Mouse (Mus musculus): ENCODE measurements around the gene Capn11. TPM values are rescaled to one million over a fixed set of nuclear protein-coding genes. Genes with fewer than 3 reads are reported as not detected.

The Capn11 gene
- polyA plus RNA-seq (2012; rRNA removed): 2.3 and 2.7 TPM in 2 replicates

DNA sequence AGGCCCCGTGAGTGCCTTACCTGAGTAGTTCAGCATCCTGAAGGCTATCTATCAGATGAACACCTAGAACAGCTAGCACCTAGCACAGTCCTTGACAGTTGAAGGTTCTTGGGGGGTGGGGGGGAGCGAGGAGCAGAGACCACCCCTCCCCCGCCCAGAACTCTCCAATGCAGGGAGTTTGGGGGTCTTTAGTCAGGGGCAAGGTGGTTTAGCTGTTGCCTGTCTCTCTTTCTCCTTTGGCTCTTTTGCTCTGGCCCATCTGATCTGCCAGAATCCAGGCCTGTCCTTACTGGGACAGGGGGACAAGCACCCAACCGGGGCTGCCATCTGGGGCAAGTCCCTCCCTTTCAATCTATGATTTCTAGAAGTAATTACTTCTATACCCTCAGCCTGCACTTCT, at the start of gene Capn11:
Capn11 (minus strand) TSS at position 101 of the 400 bp plus-strand sequence.
- DNase-seq (ENCODE audit: low spot score): no peak

DNA sequence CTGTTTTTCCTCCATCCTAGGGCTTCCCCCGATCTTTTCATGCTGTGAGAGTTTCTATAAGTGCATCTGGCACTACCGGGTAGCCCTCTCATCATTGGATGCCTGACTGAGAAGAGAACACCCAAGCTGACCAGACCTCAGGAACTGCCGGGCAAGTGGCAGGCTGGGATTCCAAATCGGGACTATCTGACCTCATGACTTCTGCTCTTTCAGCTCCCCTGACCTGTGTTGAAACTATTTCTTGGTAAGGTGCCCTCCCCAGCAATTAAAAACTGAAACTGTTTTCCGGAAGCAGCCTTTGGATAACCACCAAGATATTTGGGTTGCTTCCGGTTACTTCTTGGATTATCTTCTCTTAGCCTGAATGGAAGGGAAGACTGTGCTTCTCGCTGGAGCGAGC, 49.1 kb upstream of the Capn11 start:
- DNase-seq (ENCODE audit: low spot score): no peak

DNA sequence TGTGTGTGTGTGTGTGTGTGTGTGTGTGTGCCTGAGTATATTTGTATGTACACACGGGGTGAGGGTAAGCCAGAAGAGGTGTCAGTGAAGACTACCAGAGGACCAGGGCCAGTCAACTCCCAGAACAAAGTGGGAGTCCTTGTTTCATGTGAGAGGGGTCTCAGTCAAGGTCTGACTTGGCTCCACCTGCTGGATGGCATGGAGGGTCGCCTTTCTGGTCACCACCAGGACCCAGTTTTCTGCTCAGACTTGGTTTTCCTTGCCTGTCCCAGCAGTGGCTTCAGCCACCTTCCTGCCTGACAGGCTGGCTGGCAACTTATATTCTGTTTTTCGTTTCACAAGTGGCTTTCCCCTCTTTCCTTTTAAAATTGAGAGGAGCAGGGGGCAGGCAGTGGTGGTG, 48.3 kb upstream of the Capn11 start:
- DNase-seq (ENCODE audit: low spot score): no peak

DNA sequence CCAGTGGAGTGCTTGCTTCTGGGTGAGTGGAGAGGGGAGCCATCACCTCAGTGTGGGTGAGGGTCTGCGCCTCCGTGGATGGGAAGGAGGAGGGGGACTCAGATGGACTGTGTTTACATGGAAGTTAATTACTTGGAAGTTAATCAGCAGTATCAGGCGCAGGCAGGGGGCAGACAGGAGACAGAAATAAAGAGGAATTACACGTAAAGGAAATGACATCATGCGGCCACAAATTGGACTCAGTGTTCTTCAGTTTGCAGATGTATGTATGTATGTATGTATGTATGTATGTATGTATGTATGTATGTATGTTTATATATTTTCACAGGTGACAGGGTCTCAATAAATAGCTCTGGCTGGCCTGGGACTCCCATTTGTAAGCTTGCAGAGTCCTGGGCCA, 47.7 kb upstream of the Capn11 start:
- no peak for DNase-seq (ENCODE audit: low spot score)

DNA sequence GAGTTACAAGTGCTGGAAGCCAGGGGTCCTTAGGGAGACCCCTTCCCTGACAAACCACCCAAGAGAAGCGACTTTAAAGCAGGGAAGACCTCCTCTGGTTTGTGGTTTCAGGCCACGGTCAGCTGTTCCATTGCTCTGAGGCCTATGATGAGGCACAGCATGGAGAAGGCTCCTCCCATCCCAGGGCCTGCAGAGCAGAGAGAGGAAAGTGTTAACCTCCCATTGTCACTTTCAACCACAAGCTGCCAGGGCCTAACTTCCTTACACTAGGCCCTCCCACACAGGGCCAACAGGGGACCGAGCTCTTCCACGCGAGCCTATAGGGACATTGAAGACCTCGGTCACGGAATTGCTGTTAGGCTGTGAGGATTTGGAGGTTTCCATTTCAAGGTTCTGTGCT, 44.1 kb upstream of the Capn11 start:
- no peak for DNase-seq (ENCODE audit: low spot score)

DNA sequence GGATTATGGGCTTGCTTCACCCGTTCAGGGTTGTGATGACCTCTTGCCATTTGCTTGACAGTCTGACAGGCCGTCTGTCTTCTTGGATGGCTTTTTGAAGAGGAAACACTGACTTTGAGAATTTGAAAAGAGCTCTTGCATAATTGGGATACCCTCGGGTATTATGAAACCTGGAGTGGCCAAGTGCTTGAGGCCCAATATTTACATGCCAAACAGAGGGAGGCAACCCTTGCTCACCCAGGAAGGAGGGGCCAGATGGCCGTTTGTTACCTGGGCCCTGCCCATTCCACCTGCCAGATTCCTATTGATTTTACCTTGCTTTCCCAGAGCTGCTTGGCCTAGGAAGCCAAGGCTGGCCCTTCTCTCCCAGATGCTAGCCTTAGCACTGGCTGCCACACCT, 43.1 kb upstream of the Capn11 start:
- no peak for DNase-seq (ENCODE audit: low spot score)

DNA sequence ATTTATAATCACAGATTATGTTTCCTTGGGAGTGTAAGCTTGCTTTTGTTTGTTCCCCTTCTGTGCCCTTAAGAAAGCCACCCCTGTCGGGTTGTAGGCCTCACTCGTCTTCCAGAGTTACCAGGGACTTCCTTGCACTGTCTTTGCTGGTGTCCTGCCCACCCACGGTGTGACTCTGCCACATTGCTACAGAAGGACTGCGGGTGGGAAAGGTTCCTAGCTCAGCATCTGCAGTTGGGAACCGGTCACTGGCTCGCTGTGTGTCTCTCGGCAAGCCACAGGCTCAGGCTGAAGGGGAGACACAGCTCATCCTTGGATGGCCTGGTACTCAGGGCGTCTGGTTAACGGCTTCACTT, 42.1 kb upstream of the Capn11 start:
- no peak for DNase-seq (ENCODE audit: low spot score)

DNA sequence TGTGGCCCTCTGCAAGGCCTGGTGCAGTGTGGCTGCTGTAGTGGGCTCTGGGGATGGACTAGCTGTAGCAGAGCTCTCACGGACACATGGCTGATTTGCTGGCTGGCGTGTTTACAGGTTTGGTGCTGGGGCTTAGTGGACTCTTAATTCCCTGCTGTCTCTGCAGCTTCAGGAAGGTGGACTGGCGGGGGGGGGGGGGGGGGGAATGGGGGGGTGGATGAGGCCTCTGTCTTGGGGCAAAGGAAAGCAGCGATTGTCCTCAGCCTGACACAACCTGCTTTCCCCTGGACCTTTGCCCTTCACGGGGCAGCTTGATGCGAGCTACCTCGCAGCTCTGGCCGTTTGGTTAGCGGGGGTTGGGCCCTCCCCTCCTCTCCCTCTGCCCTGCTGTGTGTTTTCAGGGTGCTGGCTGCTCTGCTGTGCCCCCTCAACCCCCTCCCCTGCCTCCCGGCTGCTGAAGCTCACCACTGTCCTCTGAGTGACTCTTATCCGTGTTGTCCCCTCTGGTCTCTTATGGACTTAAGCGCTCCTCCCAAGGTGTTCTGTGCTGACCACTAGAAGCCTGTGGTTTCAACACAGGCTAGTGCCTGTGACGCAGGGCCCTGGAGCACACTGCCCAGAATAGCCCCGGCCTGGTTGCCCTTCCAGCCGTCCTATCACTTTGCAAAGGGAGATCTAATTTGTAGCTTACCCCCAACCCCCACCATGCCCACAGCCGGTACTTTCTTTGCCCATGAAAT, 41.5 kb upstream of the Capn11 start:
- DNase-seq (ENCODE audit: low spot score): no peak

DNA sequence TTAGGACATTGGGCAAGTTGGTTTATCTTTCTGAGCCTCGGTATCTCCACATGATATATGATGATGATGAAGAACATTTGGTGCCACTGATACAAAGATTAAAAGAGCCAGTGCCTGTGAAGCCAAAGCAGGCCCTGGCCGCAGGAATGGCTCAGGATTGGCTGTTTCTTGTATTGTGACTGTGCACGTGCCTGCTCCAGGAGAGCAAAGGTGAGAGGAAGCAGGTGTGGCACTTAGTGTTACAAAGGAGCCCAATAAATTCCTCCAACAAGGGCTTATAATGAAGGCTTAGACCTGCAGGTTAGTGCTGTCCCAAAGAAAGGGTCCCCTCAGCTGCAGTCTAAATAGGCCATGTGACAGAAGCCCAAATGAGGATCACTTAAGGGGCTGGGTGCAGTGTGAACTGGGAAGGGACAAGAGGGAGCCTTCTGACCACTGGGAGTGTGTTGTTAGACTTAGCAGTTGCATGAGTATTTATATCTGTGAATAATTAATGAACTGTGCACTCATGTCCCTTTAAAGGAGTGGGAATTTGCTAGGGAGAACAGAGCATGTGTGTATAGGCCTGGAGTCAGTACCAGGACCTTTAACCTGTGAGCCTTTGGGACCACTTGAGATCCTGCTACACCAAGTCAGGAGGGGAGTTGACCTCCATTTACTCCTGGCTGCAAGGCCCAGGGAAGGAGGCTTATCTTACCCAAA, 40.1 kb upstream of the Capn11 start:
- DNase-seq (ENCODE audit: low spot score): no peak

DNA sequence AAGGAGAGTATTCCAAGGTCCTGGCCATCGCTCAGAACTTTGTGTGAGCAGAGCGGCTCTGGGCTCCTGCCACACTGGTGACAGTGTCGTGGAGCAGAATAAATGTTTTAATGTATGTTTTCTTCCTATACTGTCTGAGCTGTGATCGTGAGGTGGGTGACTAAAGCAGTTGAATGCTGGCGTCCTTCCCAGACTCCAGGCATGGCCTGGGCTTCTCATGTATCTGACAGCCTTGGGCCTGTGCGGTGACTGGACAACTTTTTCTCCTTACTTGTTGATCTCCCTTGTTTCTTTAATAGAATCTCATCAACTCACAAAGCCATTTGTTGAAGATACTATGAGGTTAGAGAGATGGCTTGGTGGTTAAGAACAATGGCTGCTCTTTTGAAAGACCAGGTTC, 39.2 kb upstream of the Capn11 start:
- no peak for DNase-seq (ENCODE audit: low spot score)

DNA sequence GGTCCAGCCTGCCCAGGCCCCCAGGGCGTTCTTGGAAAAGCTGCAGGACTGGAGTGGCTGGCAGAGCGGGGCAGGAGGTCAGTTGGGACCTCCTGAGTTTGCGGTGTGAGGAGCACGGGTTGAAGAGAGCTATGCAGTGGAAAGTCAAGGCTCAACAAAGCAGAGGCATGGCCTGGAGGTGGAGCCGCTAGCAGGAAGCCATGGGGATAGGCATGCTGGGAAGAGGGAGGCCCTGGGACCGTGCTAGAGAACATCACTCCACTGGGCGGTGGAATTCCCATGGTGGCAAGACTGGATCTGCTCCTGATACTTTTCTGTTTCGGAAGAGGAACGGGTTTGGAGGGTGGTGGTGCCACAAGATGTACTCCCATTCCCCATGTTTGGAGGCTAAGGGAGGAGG, 37.9 kb upstream of the Capn11 start:
- no peak for DNase-seq (ENCODE audit: low spot score)

DNA sequence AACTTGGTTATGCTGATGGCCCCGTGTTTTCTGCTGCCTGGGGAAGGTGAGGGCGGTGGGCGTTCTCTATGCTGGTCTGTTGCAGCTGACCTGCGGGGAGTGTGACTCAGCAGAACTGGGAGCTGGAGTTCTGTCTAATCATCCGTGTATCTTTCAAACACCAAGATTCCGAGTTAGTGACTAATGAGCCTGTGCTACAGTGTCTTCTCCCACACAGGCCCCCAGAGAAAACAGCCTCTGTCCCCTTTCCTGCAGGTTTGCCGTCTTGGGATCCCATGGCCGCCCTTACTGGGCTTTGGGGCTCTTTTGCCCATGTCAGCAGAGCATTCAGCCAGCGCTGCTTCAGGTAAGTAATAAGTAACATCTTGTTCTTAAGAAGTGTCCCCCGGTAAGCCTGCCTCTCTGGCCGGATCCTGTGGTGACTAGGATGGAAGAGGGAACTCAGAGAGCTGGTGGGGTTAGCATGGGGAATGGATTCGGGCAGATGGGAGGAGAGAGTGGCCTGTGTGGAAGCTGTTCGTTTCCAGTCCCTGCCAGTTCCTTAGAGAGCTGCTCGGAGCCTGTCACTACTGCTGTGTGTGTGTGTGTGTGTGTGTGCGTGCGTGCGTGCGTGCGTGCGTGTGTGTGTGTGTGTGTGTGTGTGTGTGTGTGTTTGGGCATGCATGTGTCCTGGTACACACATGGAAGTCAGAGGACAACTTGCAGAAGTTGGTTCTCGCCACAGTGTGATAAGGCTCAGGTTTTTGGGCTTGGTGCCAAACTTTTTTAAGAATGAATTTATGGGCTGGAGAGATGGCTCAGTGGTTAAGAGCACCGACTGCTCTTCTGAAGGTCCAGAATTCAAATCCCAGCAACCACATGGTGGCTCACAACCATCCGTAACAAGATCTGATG, 36.3 kb upstream of the Capn11 start:
- DNase-seq (ENCODE audit: low spot score): no peak

DNA sequence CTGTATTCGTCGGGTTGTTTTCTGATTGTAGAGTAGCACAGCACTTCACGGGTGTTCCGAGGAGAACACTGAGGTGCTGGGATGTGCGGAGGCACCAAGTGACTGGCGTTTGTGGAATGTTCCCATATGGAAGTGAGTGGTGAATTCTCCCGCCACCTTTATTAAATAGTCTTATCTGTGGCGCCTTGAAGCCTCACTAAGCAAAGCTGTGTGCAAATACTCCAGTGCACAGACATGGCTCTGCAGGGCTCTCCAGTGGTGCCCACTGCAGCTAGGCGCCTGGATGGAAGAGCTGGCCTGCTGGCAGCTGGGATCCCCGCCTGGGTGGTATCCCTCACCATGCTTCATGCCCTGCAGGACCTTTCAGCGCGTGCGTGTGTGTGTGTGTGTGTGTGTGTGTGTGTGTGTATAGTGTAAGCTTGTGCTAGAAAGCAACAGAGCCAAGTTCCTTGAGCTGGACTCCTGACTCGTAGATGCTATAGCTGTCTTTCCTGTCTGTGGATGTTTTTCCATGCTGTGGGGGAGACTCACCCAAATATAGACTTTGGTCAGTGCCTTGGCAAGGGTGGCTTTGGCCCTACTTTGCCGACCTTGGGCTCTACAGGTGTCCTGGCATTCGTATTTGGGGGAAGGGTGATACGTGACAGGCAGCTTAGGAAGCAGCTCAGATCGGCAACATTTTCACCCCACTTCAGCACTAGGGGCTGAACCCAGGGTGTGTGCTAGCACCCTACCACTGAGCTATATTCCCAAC, 34.9 kb upstream of the Capn11 start:
- DNase-seq (ENCODE audit: low spot score): no peak

DNA sequence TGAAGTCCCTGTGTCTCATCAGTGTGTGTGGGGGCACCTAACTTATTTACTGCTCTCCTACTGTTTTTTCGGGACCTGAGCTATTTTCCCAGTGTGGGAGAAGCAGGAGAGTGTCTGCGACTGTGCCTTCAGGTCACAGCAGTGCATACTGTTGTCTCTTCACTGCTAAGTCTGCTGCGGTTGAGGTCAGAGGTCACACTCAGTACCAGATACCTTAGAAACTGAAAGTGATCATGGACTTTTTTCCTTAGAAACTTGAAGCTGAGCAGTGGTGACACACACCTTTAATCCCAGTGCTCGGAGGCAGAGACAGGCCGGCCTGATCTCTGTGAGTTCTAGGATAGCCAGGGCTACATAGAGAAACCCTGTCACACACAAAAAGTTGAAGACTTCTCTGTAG, 33.0 kb upstream of the Capn11 start:
- no peak for DNase-seq (ENCODE audit: low spot score)

DNA sequence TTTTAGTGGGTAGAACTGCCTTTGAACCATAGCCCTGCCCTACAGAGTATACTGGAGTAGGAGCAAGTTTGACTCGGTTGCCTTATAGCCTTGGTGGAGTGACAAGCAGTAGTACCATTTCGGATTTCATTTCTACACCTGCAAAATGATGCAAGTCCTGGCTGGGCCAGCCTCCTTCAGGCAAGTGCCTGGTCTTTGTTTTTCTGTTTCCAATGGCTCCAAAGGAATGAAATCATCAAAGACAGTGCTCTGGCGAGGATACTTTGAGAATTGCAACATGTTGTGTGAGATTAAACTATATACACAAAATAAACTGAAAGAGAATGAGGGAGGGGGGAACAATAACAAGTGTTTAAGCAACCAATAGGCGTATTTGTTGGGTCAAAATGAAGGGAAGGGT, 30.9 kb upstream of the Capn11 start:
- DNase-seq (ENCODE audit: low spot score): no peak

DNA sequence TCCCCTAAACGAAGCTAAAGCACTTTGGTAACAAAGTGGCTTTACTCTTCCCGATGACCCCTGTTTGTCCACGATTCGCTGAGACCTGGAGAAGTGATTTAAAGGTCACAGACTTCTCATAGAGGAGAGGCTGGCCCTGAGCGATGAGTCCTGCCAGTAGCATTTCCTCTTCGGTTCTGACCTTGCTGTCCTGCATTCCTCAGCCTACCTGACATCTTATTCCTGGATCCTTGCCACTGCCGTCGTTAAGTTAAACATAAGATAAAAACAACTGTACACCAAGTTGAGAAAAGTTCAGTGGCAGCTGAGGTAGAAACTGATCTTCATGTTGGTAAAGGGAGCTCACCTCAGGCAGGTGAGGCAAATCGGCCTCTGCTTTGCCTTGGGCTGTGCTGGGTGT, 30.0 kb upstream of the Capn11 start:
- no peak for DNase-seq (ENCODE audit: low spot score)

DNA sequence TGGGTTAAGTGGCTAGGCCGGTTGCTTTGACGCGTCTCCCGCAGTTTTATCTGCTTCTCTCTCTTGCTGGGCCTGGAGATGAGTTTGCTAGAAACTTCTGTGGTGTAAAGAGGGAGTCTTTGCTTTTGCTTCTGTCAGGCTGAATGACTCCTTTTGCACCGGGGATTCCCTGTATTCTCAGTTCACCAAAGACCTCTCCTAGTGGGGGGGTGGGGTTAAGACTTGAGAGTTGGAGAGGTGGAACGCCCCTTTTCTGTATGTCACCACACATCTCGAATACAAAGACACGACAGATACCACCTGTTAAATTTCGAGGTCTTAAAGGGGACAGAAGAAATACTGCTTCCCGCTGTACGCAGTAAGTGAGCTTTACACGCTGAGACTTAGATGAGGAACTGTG, 27.6 kb upstream of the Capn11 start, which contains the start of gene Tmem63b:
Tmem63b (minus strand) TSS at position 190 of the 400 bp plus-strand sequence.
- DNase-seq (ENCODE audit: low spot score): no peak

DNA sequence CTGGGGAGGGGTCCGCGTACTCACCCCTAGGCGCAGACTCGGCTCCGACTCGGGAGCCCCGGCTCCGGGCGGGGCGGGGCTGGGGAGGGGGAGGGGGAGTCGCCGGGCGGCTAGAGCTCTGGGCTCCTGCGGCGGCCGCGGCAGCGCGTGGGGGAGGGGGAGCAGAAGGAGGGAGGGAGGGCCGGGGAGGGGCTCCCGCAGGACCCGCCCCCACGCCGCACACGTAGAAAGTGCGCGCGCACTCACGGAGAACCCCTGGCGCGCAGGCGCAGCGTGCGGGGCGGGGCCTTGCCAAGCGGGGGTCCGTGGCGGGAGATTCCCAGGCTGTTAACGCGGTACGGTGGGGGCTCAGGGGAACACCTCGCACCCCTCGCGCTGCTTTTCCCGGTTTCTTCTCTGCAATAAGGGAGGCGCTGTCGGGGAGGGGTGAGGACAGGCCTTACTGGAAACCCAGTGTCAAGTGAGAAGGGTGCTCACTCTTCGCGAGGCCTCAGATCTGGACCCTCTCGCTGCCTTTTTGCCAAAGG, 27.0 kb upstream of the Capn11 start, which contains the start of gene Mrpl14:
Mrpl14 (plus strand) TSS at position 230 of the 527 bp plus-strand sequence.
- peak; percentile 90 for DNase-seq (ENCODE audit: low spot score)

DNA sequence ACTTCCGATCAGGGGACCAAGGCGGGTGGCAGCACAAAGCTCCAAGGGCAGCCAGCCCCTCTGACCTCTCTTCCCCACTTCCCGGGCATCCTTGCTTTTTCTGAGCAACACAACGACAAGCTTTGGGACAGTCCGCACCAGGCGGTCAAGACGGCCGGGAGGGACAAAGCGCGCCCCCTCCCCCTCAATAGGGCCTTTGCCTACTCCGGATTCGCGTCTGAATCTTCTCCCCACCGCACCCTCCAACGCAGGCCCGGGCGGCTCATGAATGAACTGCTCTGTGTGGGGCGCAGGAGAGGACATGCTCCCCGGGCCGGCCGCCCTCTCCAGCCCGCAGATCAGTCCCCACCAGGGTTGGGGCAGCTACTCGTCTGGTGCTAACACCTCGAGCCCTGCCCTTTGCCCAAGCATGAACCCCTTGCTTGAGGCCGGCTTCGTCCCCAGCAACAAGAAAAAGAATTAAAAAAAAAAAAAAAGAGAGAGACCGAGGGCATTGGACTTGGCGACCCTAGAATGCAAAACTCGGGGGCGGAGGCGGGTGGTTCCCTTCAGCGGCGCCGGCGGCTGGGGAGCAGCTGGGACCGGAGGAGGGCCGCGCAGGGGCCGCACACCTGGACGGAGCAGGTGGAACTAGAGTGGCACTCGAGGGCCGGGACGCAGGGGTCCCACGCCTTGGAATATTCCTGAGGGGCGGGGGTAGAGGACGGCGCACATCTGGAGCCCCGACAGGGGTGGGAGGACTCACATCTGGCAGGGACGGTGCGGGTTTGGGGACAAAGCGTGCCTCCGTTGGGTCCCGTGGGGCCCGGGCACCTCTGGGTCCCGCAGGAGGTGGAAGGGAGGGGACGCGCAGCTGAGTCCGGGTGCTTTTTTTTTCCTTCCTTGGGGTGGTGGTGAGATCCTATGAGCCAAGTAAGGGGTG, 26.3 kb upstream of the Capn11 start:
- DNase-seq (ENCODE audit: low spot score): no peak

DNA sequence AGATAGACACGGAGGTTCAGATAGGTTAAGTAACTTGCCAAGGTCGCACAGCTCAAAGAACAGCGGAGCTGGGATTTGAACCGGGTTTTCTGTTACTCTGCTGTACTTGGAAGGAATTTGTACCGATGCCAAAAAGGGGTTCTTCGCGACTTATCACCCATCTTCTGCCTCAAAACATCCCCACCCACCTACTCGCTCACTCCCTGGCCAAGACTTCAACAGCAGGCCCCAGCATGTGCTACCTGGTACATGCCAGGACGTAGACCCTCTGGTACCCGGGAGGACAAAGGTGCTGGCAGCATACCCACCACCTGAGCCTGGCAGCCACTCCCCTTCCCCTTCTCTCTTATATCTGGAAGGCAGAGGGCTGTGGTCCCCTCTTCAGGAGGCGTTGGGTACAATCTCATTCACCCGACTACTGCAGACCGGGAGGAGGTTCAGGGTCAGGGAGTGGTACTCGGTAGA, 25.6 kb upstream of the Capn11 start:
- DNase-seq (ENCODE audit: low spot score): no peak
